Mouse (Mus musculus) hindbrain, embryonic 11.5 days (tissue): Measurements from ENCODE around the gene Csrnp3. TPM values are rescaled to one million over a fixed set of nuclear protein-coding genes. Genes with fewer than 3 reads are reported as not detected.
A peak's percentile ranks its signal among the peaks of the same experiment; 100 is the strongest.

Experiments
- ATAC-seq: fragments of 200-750 bp; cut with Nextera tagmentation; 2 replicates; pipeline ENCODE4 v1.8.0; 2017; ENCODE audit warnings: mild to moderate bottlenecking, moderate TSS enrichment, moderate library complexity; ENCODE audit not compliant: low FRiP score
- DNase-seq: peaks from one replicate; pipeline ENCODE4 v3.0.0-alpha.2; 2015; ENCODE audit warnings: low spot score
- H3K27ac ChIP-seq: fragments of 300-500 bp; sonication (generic); 2 replicates; pipeline ENCODE4 v1.5.1; 2014; ENCODE audit warnings: mild to moderate bottlenecking, low read depth, low read length
- H3K27me3 ChIP-seq: fragments of 300-500 bp; sonication (generic); 2 replicates; pipeline ENCODE4 v1.6.1; 2014; ENCODE audit warnings: mild to moderate bottlenecking, low read length, moderate library complexity, mixed read lengths; ENCODE audit not compliant: control insufficient read depth, insufficient read depth
- H3K36me3 ChIP-seq: fragments of 300-500 bp; sonication (generic); 2 replicates; pipeline ENCODE4 v1.6.1; 2014; ENCODE audit warnings: mild to moderate bottlenecking, low read length, moderate library complexity, mixed read lengths; ENCODE audit not compliant: control insufficient read depth, insufficient read depth
- H3K4me1 ChIP-seq: fragments of 300-500 bp; sonication (generic); replicated peaks from 2 replicates; pipeline ENCODE4 v1.6.1; 2014; ENCODE audit warnings: low read length, mixed read lengths; ENCODE audit not compliant: control insufficient read depth, insufficient read depth
- H3K4me2 ChIP-seq: fragments of 300-500 bp; sonication (generic); replicated peaks from 2 replicates; pipeline ENCODE4 v1.6.1; 2014; ENCODE audit warnings: mild to moderate bottlenecking, low read depth, low read length
- H3K4me3 ChIP-seq: fragments of 300-500 bp; sonication (generic); 2 replicates; pipeline ENCODE4 v1.5.1; 2014; ENCODE audit warnings: low read depth, low read length
- H3K9ac ChIP-seq: fragments of 300-500 bp; sonication (generic); 2 replicates; pipeline ENCODE4 v1.6.1; 2014; ENCODE audit warnings: low read depth, low read length
- H3K9me3 ChIP-seq: fragments of 300-500 bp; sonication (generic); 2 replicates; pipeline ENCODE4 v1.6.1; 2016; ENCODE audit warnings: low read length; ENCODE audit not compliant: control insufficient read depth
- WGBS: fragments of 180-500 bp; shearing (Covaris S2); extraction: QIAGEN DNeasy Blood & Tissue Kit; methylation state at CpG from one replicate; pipeline ENCODE4 v1.1.7; 2014; 5-methylcytosine and 5-hydroxymethylcytosine counted together
- polyA plus RNA-seq: library from polyadenylated mRNA; unstranded; fragments of >200 nt; fragmentation: Nextera tagmentation; extraction: Ambion mirVana; gene quantifications from 2 replicates; pipeline ENCODE4 v1.2.1, GENCODE M21; 2014

Csrnp3 gene
- polyA plus RNA-seq, 1 experiment from 2014 or later: 32.3 TPM

- ATAC-seq (no peak), DNase-seq (no peak)
- Histone ChIP-seq H3K4me3 (no peak overlapping the region), H3K4me1 (no peaks in the 10 kb centered on the region), H3K27ac (no peak overlapping the region), H3K4me2 (no peak overlapping the region), H3K27me3 (no peaks in the 10 kb centered on the region), H3K36me3 (no peaks in the 10 kb centered on the region), H3K9me3 (no peaks in the 10 kb centered on the region), H3K9ac (no peak overlapping the region)
- 86% methylated on average over 16 of the region's 16 CpGs for WGBS
These were observed 103.2 kb downstream of the Csrnp3 start for GRCm38 (mm10) chr2:65948808-65949207.

DNA sequence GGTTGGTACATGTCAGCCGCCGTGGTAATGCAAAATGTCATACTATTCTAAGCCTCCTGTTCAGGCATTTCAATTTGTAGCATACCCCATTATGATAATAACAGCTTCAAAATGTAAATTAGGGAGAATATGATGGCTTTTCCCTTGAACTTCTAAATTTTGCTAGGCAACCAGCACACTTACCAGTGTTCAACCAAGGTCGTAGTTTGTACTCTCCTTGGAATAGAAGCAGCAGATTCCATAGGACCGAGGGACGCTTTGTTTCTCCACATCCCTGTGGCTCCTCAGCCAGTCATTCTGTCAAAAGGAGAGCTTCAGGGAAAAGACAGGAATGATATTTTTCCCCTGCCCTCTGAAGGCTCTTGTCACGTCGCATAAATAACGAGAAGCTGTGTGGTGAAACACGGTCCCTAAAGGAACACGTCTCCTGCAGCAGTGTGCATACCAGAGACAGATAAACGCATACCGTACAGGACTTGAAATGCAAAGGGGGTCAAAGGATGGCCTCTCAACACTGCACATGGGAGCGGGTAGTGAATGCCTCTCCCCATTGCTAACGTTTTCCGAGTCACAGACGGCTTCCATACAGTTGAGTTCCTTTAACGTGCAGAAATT lies 108.3 kb downstream of the Csrnp3 start:
- 75% methylated on average over 17 of the region's 17 CpGs for WGBS
- ATAC-seq (no peak; the same call in 1 of the 2 replicates), DNase-seq (no peak)
- H3K4me2 ChIP-seq: no peak overlapping the region
- H3K9ac ChIP-seq: no peak overlapping the region
- no peaks in the 10 kb centered on the region for H3K4me1 ChIP-seq
- no peaks in the 10 kb centered on the region for H3K27me3 ChIP-seq
- H3K36me3 ChIP-seq: no peaks in the 10 kb centered on the region
- H3K9me3 ChIP-seq: no peaks in the 10 kb centered on the region
- H3K27ac ChIP-seq: peak overlapping the region; percentile 37; the same call in 1 of the 2 replicates
- no peak overlapping the region for H3K4me3 ChIP-seq

DNA sequence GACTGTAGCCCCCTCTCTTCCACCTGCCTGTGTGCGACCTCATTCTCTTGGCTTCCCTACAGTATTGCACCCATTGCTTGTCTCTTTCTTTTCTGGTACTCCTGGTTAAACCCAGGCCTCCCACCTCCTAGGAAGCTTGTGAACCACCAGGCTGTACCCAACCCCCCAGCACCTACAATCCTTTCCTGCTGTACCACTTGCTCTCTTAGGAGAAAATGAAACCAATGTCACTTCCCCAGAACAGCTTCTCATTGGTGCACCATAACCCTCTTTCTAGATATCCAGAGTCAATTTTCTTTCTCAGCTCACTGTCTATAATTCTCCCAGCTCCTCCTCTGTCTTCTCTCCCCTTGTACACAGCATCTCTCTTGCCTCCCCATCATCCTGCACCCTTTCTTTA lies 110.2 kb downstream of the Csrnp3 start:
- Histone ChIP-seq H3K27ac (peak overlapping the region; percentile 47; the same call in 1 of the 2 replicates), H3K4me2 (no peak overlapping the region), H3K9me3 (no peaks in the 10 kb centered on the region), H3K36me3 (no peaks in the 10 kb centered on the region), H3K4me3 (no peak overlapping the region), H3K27me3 (no peaks in the 10 kb centered on the region), H3K4me1 (no peaks in the 10 kb centered on the region), H3K9ac (no peak overlapping the region)
- no peak for ATAC-seq
- no peak for DNase-seq
- WGBS: 88% methylated on average over 1 of the region's 1 CpGs

GRCm38 (mm10) chr2:65956727-65957126 lies 111.2 kb downstream of the Csrnp3 start:
- ATAC-seq (peak; percentile 62), DNase-seq (no peak)
- no peak overlapping the region for H3K27ac ChIP-seq
- H3K36me3 ChIP-seq: no peaks in the 10 kb centered on the region
- no peaks in the 10 kb centered on the region for H3K27me3 ChIP-seq
- no peak overlapping the region for H3K4me3 ChIP-seq
- H3K4me1 ChIP-seq: no peaks in the 10 kb centered on the region
- no peak overlapping the region for H3K4me2 ChIP-seq
- WGBS: 75% methylated on average over 9 of the region's 9 CpGs
- H3K9me3 ChIP-seq: no peaks in the 10 kb centered on the region
- no peak overlapping the region for H3K9ac ChIP-seq

DNA sequence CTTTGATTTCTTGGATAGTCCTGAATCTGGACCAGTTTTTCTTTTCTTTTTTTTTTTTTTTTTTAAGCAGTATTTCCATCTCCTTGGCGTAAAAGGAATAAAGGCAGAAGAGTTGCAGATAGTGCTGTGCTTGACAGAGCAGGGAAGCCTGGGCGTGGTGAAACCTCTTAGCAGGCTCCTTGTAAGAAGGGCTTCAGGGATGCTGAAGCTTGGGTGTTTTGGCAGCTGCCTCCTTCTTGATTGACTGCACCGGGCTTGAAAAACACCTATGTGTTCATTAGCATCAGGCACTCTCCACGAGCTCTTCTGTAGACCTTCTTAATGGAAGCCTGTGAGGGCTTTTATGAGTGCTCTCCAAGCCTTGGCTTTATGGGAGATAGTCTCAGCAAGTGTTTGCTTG lies 117.9 kb downstream of the Csrnp3 start:
- WGBS: 79% methylated on average over 4 of the region's 4 CpGs
- Histone ChIP-seq H3K4me1 (no peaks in the 10 kb centered on the region), H3K36me3 (no peaks in the 10 kb centered on the region), H3K4me2 (no peak overlapping the region), H3K27ac (no peak overlapping the region), H3K9ac (no peak overlapping the region), H3K27me3 (no peaks in the 10 kb centered on the region), H3K9me3 (no peaks in the 10 kb centered on the region), H3K4me3 (no peak overlapping the region)
- ATAC-seq: no peak
- DNase-seq: no peak

DNA sequence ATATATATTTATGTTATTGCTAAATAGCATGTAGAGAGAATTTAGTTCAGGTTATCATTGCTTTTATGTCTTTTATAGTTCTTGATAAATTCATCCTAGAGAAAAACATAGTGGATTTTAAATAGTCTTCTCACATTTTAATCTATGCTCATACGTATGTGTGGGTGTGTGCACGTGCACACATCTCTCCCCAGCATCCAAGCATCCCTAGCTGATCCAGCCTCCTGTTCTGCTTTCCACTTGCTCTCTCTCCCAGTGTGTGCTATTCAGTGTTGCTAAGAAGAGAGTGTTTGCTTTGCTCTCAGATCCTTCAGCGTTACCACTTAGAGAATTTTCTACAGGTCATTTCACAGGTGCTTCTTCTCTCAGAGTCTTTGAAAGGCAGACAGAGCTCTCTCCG lies 123.2 kb downstream of the Csrnp3 start:
- Histone ChIP-seq H3K36me3 (no peaks in the 10 kb centered on the region), H3K27me3 (no peaks in the 10 kb centered on the region), H3K4me2 (no peak overlapping the region), H3K9me3 (no peaks in the 10 kb centered on the region), H3K4me1 (no peaks in the 10 kb centered on the region), H3K27ac (no peak overlapping the region), H3K4me3 (no peak overlapping the region), H3K9ac (no peak overlapping the region)
- ATAC-seq (no peak), DNase-seq (no peak)
- WGBS: 86% methylated on average over 4 of the region's 4 CpGs

- ATAC-seq: no peak
- Histone ChIP-seq H3K27me3 (no peaks in the 10 kb centered on the region), H3K36me3 (no peaks in the 10 kb centered on the region), H3K9me3 (no peaks in the 10 kb centered on the region), H3K9ac (no peak overlapping the region), H3K27ac (no peak overlapping the region), H3K4me3 (no peak overlapping the region), H3K4me1 (no peaks in the 10 kb centered on the region), H3K4me2 (no peak overlapping the region)
- DNase-seq: no peak
- WGBS: 84% methylated on average over 4 of the region's 4 CpGs
These were observed 128.3 kb downstream of the Csrnp3 start for GRCm38 (mm10) chr2:65973907-65974306.

DNA sequence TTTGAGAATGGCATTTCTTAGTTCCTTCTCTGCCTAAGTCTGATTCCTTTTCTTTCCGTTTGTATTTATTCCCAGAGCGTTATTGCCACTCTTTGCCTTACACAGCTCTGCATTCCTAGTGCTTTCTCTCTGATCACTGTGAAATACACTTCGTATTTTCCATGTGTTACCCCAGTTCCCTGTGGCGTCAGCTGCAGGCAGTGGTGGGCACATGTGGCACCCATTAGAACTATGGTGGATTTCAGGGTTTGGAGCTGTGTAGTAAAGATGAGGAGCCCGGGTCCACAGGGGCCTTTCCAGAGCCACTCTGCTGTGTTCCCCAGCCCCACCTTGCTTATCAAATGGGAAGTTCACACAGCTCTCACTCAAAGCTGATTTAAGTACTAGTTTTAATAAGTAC lies 129.8 kb downstream of the Csrnp3 start:
- Histone ChIP-seq H3K36me3 (no peaks in the 10 kb centered on the region), H3K4me3 (no peak overlapping the region), H3K4me1 (no peaks in the 10 kb centered on the region), H3K27me3 (no peaks in the 10 kb centered on the region), H3K4me2 (no peak overlapping the region), H3K9ac (no peak overlapping the region), H3K9me3 (no peaks in the 10 kb centered on the region), H3K27ac (no peak overlapping the region)
- 62% methylated on average over 5 of the region's 5 CpGs for WGBS
- DNase-seq (no peak), ATAC-seq (no peak)

DNA sequence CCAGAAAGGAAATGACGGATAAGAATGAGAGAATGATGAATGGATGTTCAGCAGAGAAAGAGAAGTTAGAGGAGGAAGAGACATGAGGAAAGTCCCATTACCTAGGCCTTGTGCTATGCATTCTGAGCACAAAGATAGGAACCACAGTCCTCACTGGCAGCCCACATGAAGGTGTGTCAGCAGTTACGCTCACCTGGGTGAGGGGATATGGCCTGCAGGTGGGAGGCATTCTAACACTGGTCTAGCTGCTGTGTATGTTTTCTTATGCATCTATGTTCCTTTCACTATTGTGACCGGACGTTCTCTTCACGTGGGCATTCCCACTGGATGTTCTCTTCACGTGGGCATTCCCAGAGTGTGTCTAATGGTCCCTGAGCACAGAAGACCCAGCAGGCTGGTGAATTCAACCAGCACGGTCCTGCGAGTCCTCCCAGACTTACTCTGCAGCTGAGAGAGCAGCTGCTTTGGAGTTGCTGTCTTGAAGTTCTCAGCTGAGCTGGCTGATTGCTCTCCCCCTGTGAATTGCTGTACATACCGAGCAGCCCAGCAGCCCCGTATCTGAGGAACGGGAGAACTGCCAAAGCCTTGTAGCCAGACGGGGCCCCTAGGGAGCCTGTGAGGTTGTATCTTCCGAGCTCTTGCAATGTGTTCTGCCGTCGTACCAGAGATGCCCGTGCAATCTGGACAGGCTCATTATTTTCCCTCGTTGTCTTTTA lies 133.9 kb downstream of the Csrnp3 start:
- ATAC-seq (peak; percentile 65), DNase-seq (peak; percentile 50)
- H3K4me1 ChIP-seq: 0 out of 2 replicates have a peak, but pooled peaks cover 3% of the 10 kb centered on the region
- H3K36me3 ChIP-seq: no peaks in the 10 kb centered on the region
- no peak overlapping the region for H3K4me3 ChIP-seq
- WGBS: 47% methylated on average over 17 of the region's 17 CpGs
- no peaks in the 10 kb centered on the region for H3K9me3 ChIP-seq
- H3K4me2 ChIP-seq: no peak overlapping the region
- no peak overlapping the region for H3K9ac ChIP-seq
- H3K27me3 ChIP-seq: no peaks in the 10 kb centered on the region
- no peak overlapping the region for H3K27ac ChIP-seq
